Mouse (Mus musculus) limb, embryonic 10.5 days (tissue): ENCODE measurements at regions not wholly inside any gene's neighbourhood (a gene's known extent, or its start where the extent isn't known, plus 50 kb on each side); places are given as distances from the start of the nearest gene placed in this dataset.

Experiments
- DNase-seq: peaks from one replicate; pipeline ENCODE4 v3.0.0-alpha.2; 2017; ENCODE audit warnings: low spot score
- H3K27ac ChIP-seq: fragments of 300-500 bp; sonication (generic); 2 replicates; pipeline ENCODE4 v1.5.1; 2016; ENCODE audit warnings: mild to moderate bottlenecking
- H3K27me3 ChIP-seq: fragments of 300-500 bp; sonication (generic); 2 replicates; pipeline ENCODE4 v1.6.1; 2016; ENCODE audit warnings: low read depth, mild to moderate bottlenecking; ENCODE audit not compliant: poor library complexity, severe bottlenecking
- H3K36me3 ChIP-seq: fragments of 300-500 bp; sonication (generic); 2 replicates; pipeline ENCODE4 v1.6.1; 2016; ENCODE audit warnings: mild to moderate bottlenecking, moderate library complexity
- H3K4me1 ChIP-seq: fragments of 300-500 bp; sonication (generic); 2 replicates; pipeline ENCODE4 v1.6.1; 2016
- H3K4me3 ChIP-seq: fragments of 300-500 bp; sonication (generic); 2 replicates; pipeline ENCODE4 v1.5.1; 2016; ENCODE audit warnings: mild to moderate bottlenecking, moderate library complexity
- H3K9me3 ChIP-seq: fragments of 300-500 bp; sonication (generic); replicated peaks from 2 replicates; pipeline ENCODE4 v1.6.1; 2016; ENCODE audit warnings: mild to moderate bottlenecking
- WGBS: fragments of 180-500 bp; shearing (Covaris S2); methylation state at CpG from one replicate; pipeline ENCODE4 v1.1.7; 2016; 5-methylcytosine and 5-hydroxymethylcytosine counted together

DNA sequence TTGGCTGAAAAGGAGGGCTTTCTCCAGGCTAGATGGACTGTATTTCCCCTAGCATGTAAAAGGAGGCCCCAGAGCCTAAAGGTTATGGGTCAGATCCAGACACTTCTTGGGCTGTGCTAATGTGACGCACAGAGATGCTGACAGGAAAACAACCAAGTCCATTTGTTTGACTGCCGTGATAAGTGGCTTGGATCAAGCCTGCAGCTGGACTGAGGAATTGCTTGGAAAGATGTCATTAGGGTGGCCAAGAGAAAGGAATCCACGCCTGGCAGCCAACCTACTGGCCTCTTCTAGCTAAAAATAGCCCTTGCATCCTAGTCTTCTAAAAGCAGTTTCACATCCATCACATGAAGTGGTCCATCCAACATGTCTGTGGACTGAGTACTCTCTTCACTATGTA lies 241.8 kb upstream of the Nr4a3 start:
- Histone ChIP-seq H3K27me3 (no peaks in the 10 kb centered on the region), H3K4me1 (no peaks in the 10 kb centered on the region), H3K27ac (no peak overlapping the region), H3K4me3 (no peak overlapping the region), H3K36me3 (no peaks in the 10 kb centered on the region), H3K9me3 (no peaks in the 10 kb centered on the region)
- 74% methylated on average over 3 of the region's 3 CpGs for WGBS
- DNase-seq = no peak

- no peaks in the 10 kb centered on the region for H3K27me3 ChIP-seq
These were observed 237.1 kb upstream of the Nr4a3 start for GRCm38 (mm10) chr4:47807877-47808276.

DNA sequence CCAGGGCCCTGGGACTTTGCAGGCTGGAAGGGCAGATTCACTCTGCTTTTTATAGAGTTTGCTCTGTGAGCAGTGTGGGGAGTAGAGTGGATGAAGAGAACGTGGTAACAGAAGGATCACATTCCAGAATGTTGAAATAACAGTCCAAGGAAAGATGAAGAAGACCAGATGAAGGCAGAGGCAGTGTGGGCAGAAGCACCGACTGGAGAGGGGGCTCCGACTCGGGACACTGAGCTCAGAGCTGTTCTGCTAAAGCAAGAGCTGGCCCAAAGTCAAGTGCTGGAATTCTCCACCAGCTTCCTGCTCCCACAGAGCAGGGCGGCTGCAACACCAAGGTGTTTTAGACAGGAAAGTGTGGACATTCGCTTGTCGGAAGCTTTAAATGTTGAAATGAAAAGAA lies 230.9 kb upstream of the Nr4a3 start:
- H3K27me3 ChIP-seq = no peaks in the 10 kb centered on the region
- H3K4me3 ChIP-seq = no peak overlapping the region
- H3K4me1 ChIP-seq = no peaks in the 10 kb centered on the region
- H3K9me3 ChIP-seq = no peaks in the 10 kb centered on the region
- no peaks in the 10 kb centered on the region for H3K36me3 ChIP-seq
- no peak for DNase-seq
- WGBS = 82% methylated on average over 7 of the region's 7 CpGs
- no peak overlapping the region for H3K27ac ChIP-seq

More at GRCm38 (mm10) chr4:47807877-47808276, 237.1 kb upstream of the Nr4a3 start:
- DNase-seq = no peak
- WGBS = 16% methylated on average over 3 of the region's 3 CpGs
- H3K4me1 ChIP-seq = no peaks in the 10 kb centered on the region
- no peak overlapping the region for H3K4me3 ChIP-seq
- no peaks in the 10 kb centered on the region for H3K9me3 ChIP-seq
- no peak overlapping the region for H3K27ac ChIP-seq
- H3K36me3 ChIP-seq = no peaks in the 10 kb centered on the region

DNA sequence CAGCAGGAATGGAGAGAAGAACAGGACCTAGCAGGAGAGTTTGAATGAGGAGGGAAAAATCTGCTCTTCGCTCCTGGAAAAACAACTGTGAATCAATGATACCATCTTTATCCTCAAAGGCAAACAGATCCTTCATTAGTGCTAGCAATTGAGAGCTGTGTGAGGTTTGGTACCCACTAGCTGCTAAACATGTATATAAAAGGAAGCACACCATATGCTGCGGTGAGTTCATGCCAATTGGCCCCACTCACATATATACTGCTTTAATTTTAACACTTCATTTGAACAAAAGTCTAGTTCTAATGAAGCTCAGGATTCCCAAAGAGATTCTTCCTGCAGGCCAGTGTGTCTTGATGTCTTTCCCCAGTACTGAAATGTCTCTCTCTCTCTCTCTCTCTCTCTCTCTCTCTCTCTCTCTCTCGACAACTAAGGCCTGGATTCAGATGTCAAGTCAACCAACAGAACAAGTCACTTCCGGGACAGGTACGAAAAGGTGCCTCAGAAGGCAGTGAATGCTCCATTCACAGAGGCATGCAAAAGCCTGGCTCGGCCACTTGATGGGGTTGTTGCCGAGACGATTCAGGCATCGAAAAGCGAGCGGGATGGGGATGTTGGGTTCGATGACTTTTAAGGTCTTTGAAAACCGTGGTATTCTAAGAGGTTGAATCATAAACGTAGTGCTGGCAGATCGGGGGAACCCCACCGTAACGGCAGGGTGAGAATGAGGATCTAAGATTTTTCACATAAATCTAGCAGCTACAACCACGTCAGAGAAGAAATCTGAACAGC lies 226.4 kb upstream of the Nr4a3 start:
- H3K9me3 ChIP-seq = no peaks in the 10 kb centered on the region
- H3K4me1 ChIP-seq = no peaks in the 10 kb centered on the region
- H3K4me3 ChIP-seq = no peak overlapping the region
- no peaks in the 10 kb centered on the region for H3K27me3 ChIP-seq
- H3K27ac ChIP-seq = no peak overlapping the region
- DNase-seq = no peak
- 90% methylated on average over 18 of the region's 18 CpGs for WGBS
- H3K36me3 ChIP-seq = no peaks in the 10 kb centered on the region

GRCm38 (mm10) chr4:47820562-47820961 lies 224.4 kb upstream of the Nr4a3 start:
- H3K36me3 ChIP-seq = no peaks in the 10 kb centered on the region
- 90% methylated on average over 1 of the region's 1 CpGs for WGBS
- no peaks in the 10 kb centered on the region for H3K4me1 ChIP-seq
- no peak for DNase-seq
- no peaks in the 10 kb centered on the region for H3K27me3 ChIP-seq
- no peak overlapping the region for H3K27ac ChIP-seq
- no peaks in the 10 kb centered on the region for H3K9me3 ChIP-seq
- H3K4me3 ChIP-seq = no peak overlapping the region

DNA sequence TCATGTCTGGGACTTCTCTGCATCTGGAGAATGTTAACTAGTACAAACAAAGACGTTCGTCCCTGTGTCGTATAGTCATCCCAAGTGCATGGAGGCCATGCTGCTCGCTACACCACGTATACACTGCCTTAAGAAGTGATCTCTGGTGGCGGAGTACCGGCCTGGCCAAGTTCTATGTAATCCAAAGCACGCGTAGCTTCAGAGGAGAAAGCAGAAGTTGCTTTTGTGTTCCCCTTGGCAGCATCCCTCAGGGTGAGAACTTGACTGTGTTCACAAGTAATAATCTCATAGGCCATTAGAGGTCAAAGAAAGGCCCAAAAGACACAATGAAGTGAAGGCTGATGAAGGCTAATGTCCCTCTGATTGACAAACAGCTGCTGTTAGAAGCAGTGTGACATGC lies 221.7 kb upstream of the Nr4a3 start:
- 84% methylated on average over 9 of the region's 9 CpGs for WGBS
- no peaks in the 10 kb centered on the region for H3K36me3 ChIP-seq
- no peaks in the 10 kb centered on the region for H3K27me3 ChIP-seq
- DNase-seq = no peak
- H3K4me3 ChIP-seq = no peak overlapping the region
- no peaks in the 10 kb centered on the region for H3K4me1 ChIP-seq
- no peaks in the 10 kb centered on the region for H3K9me3 ChIP-seq
- no peak overlapping the region for H3K27ac ChIP-seq

- no peak for DNase-seq
- Histone ChIP-seq H3K27me3 (no peaks in the 10 kb centered on the region), H3K4me3 (no peak overlapping the region), H3K4me1 (no peaks in the 10 kb centered on the region), H3K36me3 (no peaks in the 10 kb centered on the region), H3K9me3 (no peaks in the 10 kb centered on the region), H3K27ac (no peak overlapping the region)
- 95% methylated on average over 15 of the region's 15 CpGs for WGBS
These were observed 220.9 kb upstream of the Nr4a3 start for GRCm38 (mm10) chr4:47824083-47824482.

GRCm38 (mm10) chr4:47832905-47833304 lies 212.0 kb upstream of the Nr4a3 start:
- no peak for DNase-seq
- no peak overlapping the region for H3K27ac ChIP-seq
- no peaks in the 10 kb centered on the region for H3K36me3 ChIP-seq
- H3K9me3 ChIP-seq = no peaks in the 10 kb centered on the region
- 67% methylated on average over 2 of the region's 2 CpGs for WGBS
- H3K4me3 ChIP-seq = no peak overlapping the region
- H3K4me1 ChIP-seq = no peaks in the 10 kb centered on the region
- H3K27me3 ChIP-seq = no peaks in the 10 kb centered on the region

DNA sequence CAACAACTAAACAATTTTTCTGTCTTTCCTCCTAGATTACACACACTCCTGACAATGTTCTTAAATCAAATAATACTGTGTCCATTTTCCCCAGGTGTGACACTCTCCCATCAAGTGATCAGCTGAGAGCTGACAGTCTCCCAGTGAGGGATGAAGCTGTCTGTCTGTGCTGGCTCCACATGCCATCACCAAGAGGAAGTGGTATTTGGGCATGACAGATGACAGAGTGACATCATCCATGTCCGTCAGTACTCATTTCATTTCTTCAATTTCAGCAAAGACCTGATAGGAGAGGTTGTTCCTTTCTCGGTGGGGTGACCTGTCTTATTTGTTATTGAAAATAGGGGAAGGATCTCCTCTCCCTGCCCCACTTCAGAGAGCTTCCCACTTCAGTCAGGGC lies 206.5 kb upstream of the Nr4a3 start:
- 0 out of 2 replicates have a peak, but pooled peaks cover 4% of the 10 kb centered on the region for H3K4me1 ChIP-seq
- H3K27me3 ChIP-seq = no peaks in the 10 kb centered on the region
- H3K9me3 ChIP-seq = no peaks in the 10 kb centered on the region
- DNase-seq = no peak
- no peak overlapping the region for H3K27ac ChIP-seq
- H3K4me3 ChIP-seq = no peak overlapping the region
- 88% methylated on average over 2 of the region's 2 CpGs for WGBS
- H3K36me3 ChIP-seq = no peaks in the 10 kb centered on the region

DNA sequence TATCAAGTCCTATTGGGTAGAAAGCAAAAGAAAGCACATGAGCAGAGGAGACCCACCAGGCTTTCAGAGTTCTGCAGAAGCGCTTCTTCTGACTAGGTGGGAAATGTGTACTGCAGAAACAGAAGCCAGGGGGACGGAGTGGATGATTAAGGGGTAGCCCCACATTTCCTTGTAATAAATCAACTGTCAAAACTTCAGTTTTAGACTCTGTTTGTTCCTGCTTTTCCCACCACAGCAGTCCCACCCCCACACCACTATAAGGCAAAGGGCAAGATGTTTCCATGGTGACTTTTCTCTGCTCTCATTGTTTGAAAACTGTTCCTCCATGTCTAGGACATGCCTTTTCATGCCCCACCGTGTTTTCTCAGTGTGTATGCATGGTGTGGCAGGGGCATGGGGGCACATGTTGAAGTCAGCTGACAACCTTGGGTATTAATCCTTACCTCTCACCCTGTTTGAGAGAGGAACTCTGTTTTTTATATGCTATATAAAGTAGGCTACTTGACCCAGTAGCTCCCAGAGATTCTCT lies 202.8 kb upstream of the Nr4a3 start:
- no peaks in the 10 kb centered on the region for H3K27me3 ChIP-seq
- 66% methylated on average over 3 of the region's 3 CpGs for WGBS
- peaks cover 31% of the 10 kb centered on the region for H3K4me1 ChIP-seq
- DNase-seq = no peak
- no peaks in the 10 kb centered on the region for H3K9me3 ChIP-seq
- H3K36me3 ChIP-seq = no peaks in the 10 kb centered on the region
- no peak overlapping the region for H3K4me3 ChIP-seq
- H3K27ac ChIP-seq = no peak overlapping the region

- Histone ChIP-seq H3K36me3 (no peaks in the 10 kb centered on the region), H3K4me1 (peaks cover 33% of the 10 kb centered on the region), H3K27me3 (peaks cover 18% of the 10 kb centered on the region), H3K9me3 (no peaks in the 10 kb centered on the region), H3K4me3 (no peak overlapping the region), H3K27ac (no peak overlapping the region)
- 36% methylated on average over 4 of the region's 4 CpGs for WGBS
- DNase-seq = peak; percentile 55
These were observed 199.7 kb upstream of the Nr4a3 start for GRCm38 (mm10) chr4:47845239-47845638.

DNA sequence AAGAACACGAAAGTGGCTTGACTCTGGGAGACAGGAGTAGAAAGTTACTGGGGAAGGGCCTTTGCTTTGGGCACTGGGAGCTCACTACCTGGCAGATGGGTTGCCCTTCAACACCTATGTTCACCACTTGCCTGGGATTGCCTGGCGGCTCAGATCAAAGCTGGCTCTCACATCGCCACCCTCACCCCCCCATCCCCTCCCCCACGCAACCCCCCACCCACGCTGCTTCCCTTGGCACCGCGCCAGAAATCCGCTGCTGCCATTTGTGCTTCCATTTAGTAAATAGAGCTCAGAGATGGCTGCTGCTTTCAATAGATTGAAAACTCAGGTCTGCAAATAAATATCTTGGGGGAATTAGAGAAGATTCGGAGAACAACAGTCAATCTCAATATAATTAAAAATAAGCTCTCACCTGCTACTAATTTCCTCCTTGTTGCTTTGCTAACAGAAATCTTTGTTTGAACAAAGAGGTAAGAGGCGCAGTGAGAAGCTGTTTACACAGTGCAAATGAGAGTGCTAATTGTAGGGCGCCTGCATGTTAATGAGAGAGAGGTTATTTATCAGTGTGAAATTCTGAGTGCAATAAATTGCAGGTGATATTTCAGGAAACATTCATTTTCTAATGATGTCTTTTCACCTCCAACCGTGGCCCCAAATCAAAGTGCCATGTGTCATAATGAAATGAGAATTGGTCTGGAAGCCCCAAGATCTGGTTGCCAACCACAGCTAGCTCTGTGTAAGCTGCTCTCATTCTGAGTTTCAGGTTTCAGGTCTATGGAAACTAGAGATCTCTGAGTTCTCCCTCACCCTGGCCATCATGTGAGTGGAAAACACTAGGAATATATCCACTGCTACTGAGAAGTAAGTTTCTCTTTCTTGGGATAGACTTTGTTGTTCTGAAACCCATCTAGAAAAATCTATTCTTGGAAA lies 198.3 kb upstream of the Nr4a3 start:
- Histone ChIP-seq H3K27me3 (peaks cover 18% of the 10 kb centered on the region), H3K4me1 (peaks cover 33% of the 10 kb centered on the region), H3K36me3 (no peaks in the 10 kb centered on the region), H3K4me3 (no peak overlapping the region), H3K27ac (0 out of 2 replicates have a peak overlapping the region, but pooled peaks have one; percentile 12), H3K9me3 (no peaks in the 10 kb centered on the region)
- peak; percentile 61 for DNase-seq
- WGBS = 33% methylated on average over 12 of the region's 12 CpGs

- WGBS = 52% methylated on average over 6 of the region's 6 CpGs
- H3K4me1 ChIP-seq = no peaks in the 10 kb centered on the region
- no peak overlapping the region for H3K4me3 ChIP-seq
- no peak for DNase-seq
- no peaks in the 10 kb centered on the region for H3K27me3 ChIP-seq
- H3K27ac ChIP-seq = no peak overlapping the region
- H3K9me3 ChIP-seq = no peaks in the 10 kb centered on the region
- H3K36me3 ChIP-seq = no peaks in the 10 kb centered on the region
These were observed 183.8 kb upstream of the Nr4a3 start for GRCm38 (mm10) chr4:47861151-47861550.
